In genomic region chr6:94231367-94231766, GRCm38 (mm10) we compare ENCODE assay signal across 15 mouse cellular contexts. TPM values are rescaled to one million over a fixed set of nuclear protein-coding genes. Genes with fewer than 3 reads are reported as not detected.
A peak's percentile ranks its signal among the peaks of the same experiment; 100 is the strongest.
DNase-seq lines count a peak whose midpoint lies in the region; ATAC-seq and TF ChIP-seq lines count a peak whose summit lies in the region.
"Had no signal": no experiment of that assay in that cellular context is flagged by ENCODE, and none has a peak within 500 bp of the region (broad histone marks: within the 10 kb centered on the region; RNA-seq: fewer than 3 reads in every experiment).

No protein-coding gene starts in this region.

- 35% methylated on average over 7 of the region's 7 CpGs for WGBS in heart, embryonic 13.5 days
- 20% methylated on average over 7 of the region's 7 CpGs for WGBS in kidney, postnatal 0 days
- 21% methylated on average over 7 of the region's 7 CpGs for WGBS in intestine, embryonic 14.5 days
- WGBS in liver, embryonic 13.5 days (ENCODE audit: insufficient replicate concordance), result 49% methylated on average over 7 of the region's 7 CpGs

- H3K9ac ChIP-seq in heart, embryonic 13.5 days, result peak overlapping the region; percentile 64; the same call in 1 of the 2 replicates
- no peak overlapping the region for H3K9ac ChIP-seq in kidney, postnatal 0 days (ENCODE audit: low read depth, low read length)
- H3K9ac ChIP-seq in intestine, embryonic 14.5 days (ENCODE audit: low read length), result no peak overlapping the region
- H3K9ac ChIP-seq in liver, embryonic 13.5 days, result no peak overlapping the region
- H3K9ac ChIP-seq: forebrain, embryonic 15.5 days; lung, embryonic 15.5 days had no signal

- no peak for TF ChIP-seq CTCF in kidney, postnatal 0 days (IDR thresholded peaks at IDR 0.05; ENCODE audit: low read depth)

- DNase-seq in heart, adult 11 months, result no peak
- peak; percentile 59 for DNase-seq in kidney, postnatal 0 days (ENCODE audit: low spot score)
- DNase-seq in kidney, adult 18-20 months, result no peak
- DNase-seq in intestine, embryonic 14.5 days (ENCODE audit: low spot score), result no peak
- no peak for DNase-seq in liver, embryonic 13.5 days
- DNase-seq: adrenal gland, postnatal 10 days; B cell, adult 2 months; cerebellum, adult 18-20 months; cerebellum, postnatal 36 days; thymus, adult 18-20 months had no signal

- peak overlapping the region; percentile 75 for H3K27ac ChIP-seq in heart, embryonic 13.5 days (replicated peaks)
- no peak overlapping the region for H3K27ac ChIP-seq in kidney, postnatal 0 days
- H3K27ac ChIP-seq in intestine, embryonic 14.5 days (ENCODE audit: low read depth), result peak overlapping the region; percentile 23; the same call in 1 of the 2 replicates
- no peak overlapping the region for H3K27ac ChIP-seq in liver, embryonic 13.5 days
- H3K27ac ChIP-seq: forebrain, embryonic 15.5 days had no signal

- H3K9me3 ChIP-seq in heart, embryonic 13.5 days, result no peaks in the 10 kb centered on the region
- H3K9me3 ChIP-seq in kidney, postnatal 0 days (replicated peaks; ENCODE audit: low read length), result no peaks in the 10 kb centered on the region
- H3K9me3 ChIP-seq in intestine, embryonic 14.5 days (ENCODE audit: control insufficient read depth, low read length), result no peaks in the 10 kb centered on the region
- no peaks in the 10 kb centered on the region for H3K9me3 ChIP-seq in liver, embryonic 13.5 days (replicated peaks)
- H3K9me3 ChIP-seq: forebrain, embryonic 15.5 days; lung, embryonic 15.5 days; megakaryocyte, embryonic 14.5 days had no signal

- H3K27me3 ChIP-seq in heart, embryonic 13.5 days (replicated peaks), result no peaks in the 10 kb centered on the region
- H3K27me3 ChIP-seq in kidney, postnatal 0 days (ENCODE audit: insufficient read depth, low read length), result no peaks in the 10 kb centered on the region
- no peaks in the 10 kb centered on the region for H3K27me3 ChIP-seq in intestine, embryonic 14.5 days (replicated peaks; ENCODE audit: control insufficient read depth, insufficient read depth, low read length)
- no peaks in the 10 kb centered on the region for H3K27me3 ChIP-seq in liver, embryonic 13.5 days
- H3K27me3 ChIP-seq: forebrain, embryonic 15.5 days; lung, embryonic 15.5 days; megakaryocyte, embryonic 14.5 days had no signal

- peak overlapping the region; percentile 50 for H3K4me2 ChIP-seq in heart, embryonic 13.5 days
- no peak overlapping the region for H3K4me2 ChIP-seq in kidney, postnatal 0 days (ENCODE audit: low read length)
- H3K4me2 ChIP-seq in intestine, embryonic 14.5 days (ENCODE audit: low read length), result peak overlapping the region; percentile 4; the same call in 1 of the 2 replicates
- H3K4me2 ChIP-seq in liver, embryonic 13.5 days, result peak overlapping the region; percentile 24
- H3K4me2 ChIP-seq: forebrain, embryonic 15.5 days; lung, embryonic 15.5 days had no signal

- H3K4me1 ChIP-seq in heart, embryonic 13.5 days, result peaks cover 69% of the 10 kb centered on the region
- H3K4me1 ChIP-seq in kidney, postnatal 0 days (replicated peaks; ENCODE audit: insufficient read depth, low read length), result peaks cover 12% of the 10 kb centered on the region
- H3K4me1 ChIP-seq in intestine, embryonic 14.5 days (replicated peaks; ENCODE audit: control insufficient read depth, insufficient read depth, low read length), result peaks cover 25% of the 10 kb centered on the region
- H3K4me1 ChIP-seq in liver, embryonic 13.5 days (replicated peaks), result peaks cover 23% of the 10 kb centered on the region
- H3K4me1 ChIP-seq: megakaryocyte, embryonic 14.5 days had no signal

- no peak for ATAC-seq in heart, embryonic 13.5 days (ENCODE audit: extremely low read depth, insufficient number of reproducible peaks, low FRiP score, low TSS enrichment)
- ATAC-seq in kidney, postnatal 0 days (replicated peaks; ENCODE audit: low FRiP score, low read depth), result no peak
- ATAC-seq in intestine, embryonic 14.5 days (replicated peaks; ENCODE audit: low FRiP score, low TSS enrichment, low read depth), result no peak
- ATAC-seq in liver, embryonic 13.5 days (ENCODE audit: low read depth), result no peak
- no peak for ATAC-seq in megakaryocyte progenitor cell, adult 5-6 weeks (replicated peaks; ENCODE audit: poor library complexity)
- ATAC-seq: forebrain, embryonic 15.5 days had no signal

- no peaks in the 10 kb centered on the region for H3K36me3 ChIP-seq in heart, embryonic 13.5 days
- H3K36me3 ChIP-seq in kidney, postnatal 0 days (ENCODE audit: insufficient read depth, low read length), result no peaks in the 10 kb centered on the region
- H3K36me3 ChIP-seq in intestine, embryonic 14.5 days (ENCODE audit: control insufficient read depth, insufficient read depth, low read length), result no peaks in the 10 kb centered on the region
- H3K36me3 ChIP-seq in liver, embryonic 13.5 days, result no peaks in the 10 kb centered on the region
- H3K36me3 ChIP-seq: forebrain, embryonic 15.5 days; lung, embryonic 15.5 days had no signal

- H3K4me3 ChIP-seq in heart, embryonic 13.5 days, result no peak overlapping the region
- no peak overlapping the region for H3K4me3 ChIP-seq in kidney, postnatal 0 days (replicated peaks; ENCODE audit: low read depth, low read length)
- no peak overlapping the region for H3K4me3 ChIP-seq in intestine, embryonic 14.5 days (ENCODE audit: low read depth, low read length)
- no peak overlapping the region for H3K4me3 ChIP-seq in liver, embryonic 13.5 days (replicated peaks)
- H3K4me3 ChIP-seq: forebrain, embryonic 15.5 days; lung, embryonic 15.5 days; megakaryocyte, embryonic 14.5 days had no signal

RNA-seq across cellular contexts. Expression of gene Magi1, which starts 52.4 kb away (rescaled TPM):
- polyA plus RNA-seq in heart, embryonic 13.5 days (2015; fragmentation: Nextera tagmentation; extraction: Ambion mirVana), result 7.3 and 7.5 TPM in 2 replicates
- 6.2 TPM in 2 replicates for polyA plus RNA-seq in kidney, postnatal 0 days (2015; fragmentation: Nextera tagmentation; extraction: Ambion mirVana)
- polyA plus RNA-seq in intestine, embryonic 14.5 days (2014; fragmentation: Nextera tagmentation; extraction: Ambion mirVana), result 10.9 and 11.7 TPM in 2 replicates
- polyA plus RNA-seq in liver, embryonic 13.5 days (2015; fragmentation: Nextera tagmentation; extraction: Ambion mirVana), result 1.2 and 1.3 TPM in 2 replicates
- 0.07 and 0.15 TPM in 2 replicates for total RNA-seq in megakaryocyte progenitor cell, adult 5-6 weeks (2015)
- total RNA-seq in megakaryocyte progenitor cell, adult 5-6 weeks (2017), result 0.21 and 3.3 TPM in 2 replicates

Comparison
In these comparisons a context has a peak if more than half of its experiments do, and no peak if none do; other contexts are left out.
1. H3K27ac ChIP-seq: peak in heart, embryonic 13.5 days (single experiment) and intestine, embryonic 14.5 days (single experiment); none in kidney, postnatal 0 days (single experiment) and liver, embryonic 13.5 days (single experiment).